26 mouse cellular contexts compared by ENCODE assay signal in the genomic region with DNA sequence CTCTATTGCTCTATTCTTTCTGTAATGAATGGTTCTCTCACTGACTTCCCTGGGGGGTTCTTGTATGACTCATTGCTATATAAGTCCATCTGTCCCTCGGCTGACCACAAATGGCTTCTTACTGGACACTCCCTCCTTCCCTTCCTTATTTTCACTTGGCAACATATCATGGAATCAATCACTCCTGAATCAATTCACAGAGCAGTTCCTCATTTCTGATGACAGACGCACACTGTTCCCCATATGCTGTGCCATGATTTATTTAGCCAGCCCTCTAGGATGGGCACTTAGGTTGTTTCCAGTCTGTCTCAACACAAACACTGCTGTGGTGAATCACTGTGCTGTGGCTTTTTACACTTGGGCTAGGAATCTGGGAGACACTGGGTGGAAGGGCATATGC. TPM values are rescaled to one million over a fixed set of nuclear protein-coding genes. Genes with fewer than 3 reads are reported as not detected.
A peak's percentile ranks its signal among the peaks of the same experiment; 100 is the strongest.
DNase-seq lines count a peak whose midpoint lies in the region; ATAC-seq lines count a peak whose summit lies in the region.
"Had no signal": no experiment of that assay in that cellular context is flagged by ENCODE, and none has a peak within 500 bp of the region (broad histone marks: within the 10 kb centered on the region; RNA-seq: fewer than 3 reads in every experiment).

No protein-coding gene starts in this region.

- H3K9me3 ChIP-seq in heart, embryonic 10.5 days, result no peaks in the 10 kb centered on the region
- H3K9me3 ChIP-seq in hindbrain, embryonic 14.5 days (ENCODE audit: control insufficient read depth, low read length), result no peaks in the 10 kb centered on the region
- H3K9me3 ChIP-seq: hindbrain, embryonic 13.5 days; limb, embryonic 13.5 days; megakaryocyte, embryonic 14.5 days; neural tube, embryonic 12.5 days had no signal

- H3K4me3 ChIP-seq in heart, embryonic 10.5 days, result no peak overlapping the region
- no peak overlapping the region for H3K4me3 ChIP-seq in hindbrain, embryonic 14.5 days (replicated peaks; ENCODE audit: low read length)
- H3K4me3 ChIP-seq: heart, adult 2 months; hindbrain, embryonic 13.5 days; layer of hippocampus, adult 2 months; limb, embryonic 13.5 days; megakaryocyte, embryonic 14.5 days; midbrain, embryonic 15.5 days; neural tube, embryonic 12.5 days had no signal

- H3K27me3 ChIP-seq in heart, embryonic 10.5 days (ENCODE audit: insufficient read depth, poor library complexity, severe bottlenecking), result peaks cover 20% of the 10 kb centered on the region; the same call in 1 of the 2 replicates
- no peaks in the 10 kb centered on the region for H3K27me3 ChIP-seq in hindbrain, embryonic 14.5 days (ENCODE audit: control insufficient read depth, insufficient read depth, low read length)
- H3K27me3 ChIP-seq: megakaryocyte, embryonic 14.5 days; neural tube, embryonic 12.5 days had no signal

- H3K4me2 ChIP-seq in hindbrain, embryonic 14.5 days (replicated peaks), result no peak overlapping the region
- H3K4me2 ChIP-seq: hindbrain, embryonic 13.5 days; limb, embryonic 13.5 days; midbrain, embryonic 15.5 days; neural tube, embryonic 12.5 days had no signal

- intact Hi-C loops in left cerebral cortex, postnatal 36 days (cut with DNase I), result no loop called here

- WGBS in heart, embryonic 10.5 days, result 73% methylated on average over 2 of the region's 2 CpGs
- WGBS in hindbrain, embryonic 14.5 days, result 81% methylated on average over 2 of the region's 2 CpGs

- H3K9ac ChIP-seq in hindbrain, embryonic 14.5 days, result no peak overlapping the region
- H3K9ac ChIP-seq: hindbrain, embryonic 13.5 days; limb, embryonic 13.5 days; midbrain, embryonic 15.5 days; neural tube, embryonic 12.5 days had no signal

- H3K27ac ChIP-seq in heart, embryonic 10.5 days, result no peak overlapping the region
- H3K27ac ChIP-seq in hindbrain, embryonic 14.5 days, result no peak overlapping the region
- H3K27ac ChIP-seq: heart, adult 2 months; hindbrain, embryonic 13.5 days; kidney, postnatal 0 days; layer of hippocampus, adult 2 months; limb, embryonic 13.5 days; midbrain, embryonic 15.5 days; neural tube, embryonic 12.5 days had no signal

- ATAC-seq in megakaryocyte progenitor cell, adult 5-6 weeks (replicated peaks; ENCODE audit: poor library complexity), result peak; percentile 31; the same call in 1 of the 2 replicates
- ATAC-seq in hindbrain, embryonic 14.5 days (ENCODE audit: low FRiP score), result no peak
- ATAC-seq: intestine, embryonic 16.5 days; midbrain, embryonic 15.5 days had no signal

- no peaks in the 10 kb centered on the region for H3K4me1 ChIP-seq in heart, embryonic 10.5 days
- H3K4me1 ChIP-seq in hindbrain, embryonic 14.5 days (replicated peaks; ENCODE audit: control insufficient read depth, insufficient read depth, low read length), result no peaks in the 10 kb centered on the region
- H3K4me1 ChIP-seq: hindbrain, embryonic 13.5 days; limb, embryonic 13.5 days; midbrain, embryonic 15.5 days; neural tube, embryonic 12.5 days had no signal

- DNase-seq in heart, adult 11 months, result peak; percentile 95
- DNase-seq in heart, embryonic 10.5 days (ENCODE audit: low spot score), result no peak
- DNase-seq in 3T3-L1 (ENCODE audit: low read depth, low spot score), result peak; percentile 99
- DNase-seq in adipocyte (ENCODE audit: low spot score), result peak; percentile 23
- no peak for DNase-seq in hindbrain, embryonic 14.5 days (ENCODE audit: low spot score)
- no peak for DNase-seq in right cerebral cortex, adult 18-20 months
- DNase-seq in left cerebral cortex, postnatal 36 days (ENCODE audit: low spot score in 2 of 2), result no peak
- DNase-seq: adrenal gland, adult 2 months; B cell, adult 2 months; cerebellum, adult 18-20 months; cerebellum, postnatal 36 days; heart, adult 2 months; heart, postnatal 10 days; thymus, postnatal 36 days had no signal

- no peaks in the 10 kb centered on the region for H3K36me3 ChIP-seq in heart, embryonic 10.5 days
- no peaks in the 10 kb centered on the region for H3K36me3 ChIP-seq in hindbrain, embryonic 14.5 days (replicated peaks; ENCODE audit: control insufficient read depth, insufficient read depth)
- H3K36me3 ChIP-seq: hindbrain, embryonic 13.5 days; limb, embryonic 13.5 days; midbrain, embryonic 15.5 days; neural tube, embryonic 12.5 days had no signal

RNA-seq across cellular contexts. Expression of a gene that starts 7.9 kb away (rescaled TPM):
- polyA plus RNA-seq in heart, embryonic 10.5 days (2016; fragmentation: Nextera tagmentation; extraction: Ambion mirVana), result 37.0 and 45.2 TPM in 2 replicates
- total RNA-seq in megakaryocyte progenitor cell, adult 5-6 weeks (2015), result 16.2 and 19.1 TPM in 2 replicates
- 11.0 and 13.0 TPM in 2 replicates for total RNA-seq in megakaryocyte progenitor cell, adult 5-6 weeks (2017)
- 28.6 and 29.3 TPM in 2 replicates for polyA plus RNA-seq in hindbrain, embryonic 14.5 days (2014; fragmentation: Nextera tagmentation; extraction: Ambion mirVana)
- 10 to 100 TPM; 17.9 to 18.6 TPM for total RNA-seq in left cerebral cortex, postnatal 36 days (2021)

RNA-seq across cellular contexts. Expression of a gene that starts 28.3 kb away (rescaled TPM):
- not detected in 2 replicates for polyA plus RNA-seq in heart, embryonic 10.5 days (2016; fragmentation: Nextera tagmentation; extraction: Ambion mirVana)
- total RNA-seq in megakaryocyte progenitor cell, adult 5-6 weeks (2015), result not detected in 2 replicates
- not detected in 2 replicates for total RNA-seq in megakaryocyte progenitor cell, adult 5-6 weeks (2017)
- polyA plus RNA-seq in hindbrain, embryonic 14.5 days (2014; fragmentation: Nextera tagmentation; extraction: Ambion mirVana), result not detected in 2 replicates
- total RNA-seq in left cerebral cortex, postnatal 36 days (2021), result not detected
- total RNA-seq: gastrocnemius, adult 8-10 months; heart, adult 2 months; heart, postnatal 10 days; layer of hippocampus, adult 2 months; left cerebral cortex, adult 18-20 months had no signal
- polyA plus RNA-seq: adrenal gland, adult 2 months; embryonic facial prominence, embryonic 11.5 days; heart, adult 2 months; kidney, postnatal 0 days; neural tube, embryonic 12.5 days had no signal

RNA-seq across cellular contexts. Expression of a gene that starts 30.3 kb away (rescaled TPM):
- 11.0 and 12.2 TPM in 2 replicates for polyA plus RNA-seq in heart, embryonic 10.5 days (2016; fragmentation: Nextera tagmentation; extraction: Ambion mirVana)
- 15.6 and 28.3 TPM in 2 replicates for total RNA-seq in megakaryocyte progenitor cell, adult 5-6 weeks (2015)
- 10.3 and 13.1 TPM in 2 replicates for total RNA-seq in megakaryocyte progenitor cell, adult 5-6 weeks (2017)
- polyA plus RNA-seq in hindbrain, embryonic 14.5 days (2014; fragmentation: Nextera tagmentation; extraction: Ambion mirVana), result not detected in 2 replicates
- not detected for total RNA-seq in left cerebral cortex, postnatal 36 days (2021)
- total RNA-seq: adrenal gland, adult 2 months; gastrocnemius, adult 8-10 months; heart, adult 2 months; heart, postnatal 10 days; layer of hippocampus, adult 2 months; left cerebral cortex, adult 18-20 months had no signal
- polyA plus RNA-seq: midbrain, embryonic 15.5 days had no signal

RNA-seq across cellular contexts. Expression of a gene that starts 49.5 kb away (rescaled TPM):
- 17.8 and 23.8 TPM in 2 replicates for polyA plus RNA-seq in heart, embryonic 10.5 days (2016; fragmentation: Nextera tagmentation; extraction: Ambion mirVana)
- total RNA-seq in megakaryocyte progenitor cell, adult 5-6 weeks (2015), result 9.4 and 10.3 TPM in 2 replicates
- 7.1 and 12.1 TPM in 2 replicates for total RNA-seq in megakaryocyte progenitor cell, adult 5-6 weeks (2017)
- polyA plus RNA-seq in hindbrain, embryonic 14.5 days (2014; fragmentation: Nextera tagmentation; extraction: Ambion mirVana), result 29.2 and 29.4 TPM in 2 replicates
- 10 to 100 TPM; 48.4 to 60.7 TPM for total RNA-seq in left cerebral cortex, postnatal 36 days (2021)

Comparison
In these comparisons a context has a peak if more than half of its experiments do, and no peak if none do; other contexts are left out.
1. DNase-seq: peak in heart, adult 11 months (single experiment), 3T3-L1 (single experiment) and adipocyte (single experiment); none in heart, embryonic 10.5 days (single experiment), hindbrain, embryonic 14.5 days (single experiment), right cerebral cortex, adult 18-20 months (single experiment) and left cerebral cortex, postnatal 36 days (0 of 2).
2. RNA of a gene that starts 30.3 kb away (total RNA-seq): 10.3 to 28.3 TPM in megakaryocyte progenitor cell, adult 5-6 weeks; not detected in left cerebral cortex, postnatal 36 days; every median in the first group is over 10 times any median in the second.